Mouse (Mus musculus): ENCODE measurements around the gene Fam122a. TPM values are rescaled to one million over a fixed set of nuclear protein-coding genes. Genes with fewer than 3 reads are reported as not detected.

Fam122a gene
- polyA plus RNA-seq, 1 experiment from 2014 or later = 63.2 TPM

DNA sequence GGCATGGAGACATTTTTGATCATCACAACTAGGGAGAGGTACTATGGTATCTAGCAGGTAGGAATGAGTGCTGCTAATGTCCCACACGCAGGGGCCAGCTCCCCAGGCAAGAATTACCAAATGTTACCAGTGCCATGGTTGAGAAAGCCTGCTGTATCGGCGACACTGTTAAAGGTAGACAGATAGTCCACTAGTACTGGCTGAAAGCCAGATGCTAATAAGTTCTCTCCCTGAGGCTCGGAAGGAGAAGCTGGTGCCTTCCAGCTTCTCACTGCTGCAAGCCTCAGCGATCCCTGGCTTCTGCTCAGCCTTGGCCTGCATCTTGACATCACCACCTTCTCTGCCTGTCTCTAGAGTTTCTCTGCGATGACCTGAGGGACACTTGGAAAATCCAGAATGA is 32.2 kb upstream of the Fam122a start:
- no peaks in the 10 kb centered on the region for H3K36me3 ChIP-seq (replicated peaks)
- H3K4me2 ChIP-seq = no peak overlapping the region
- ATAC-seq (ENCODE audit: low FRiP score) = no peak
- no peak overlapping the region for H3K4me3 ChIP-seq (replicated peaks)
- no peaks in the 10 kb centered on the region for H3K9me3 ChIP-seq
- no peak overlapping the region for H3K9ac ChIP-seq
- no peaks in the 10 kb centered on the region for H3K27me3 ChIP-seq
- WGBS = 93% methylated on average over 6 of the region's 6 CpGs
- H3K4me1 ChIP-seq = peaks cover 12% of the 10 kb centered on the region
- H3K27ac ChIP-seq = no peak overlapping the region

DNA sequence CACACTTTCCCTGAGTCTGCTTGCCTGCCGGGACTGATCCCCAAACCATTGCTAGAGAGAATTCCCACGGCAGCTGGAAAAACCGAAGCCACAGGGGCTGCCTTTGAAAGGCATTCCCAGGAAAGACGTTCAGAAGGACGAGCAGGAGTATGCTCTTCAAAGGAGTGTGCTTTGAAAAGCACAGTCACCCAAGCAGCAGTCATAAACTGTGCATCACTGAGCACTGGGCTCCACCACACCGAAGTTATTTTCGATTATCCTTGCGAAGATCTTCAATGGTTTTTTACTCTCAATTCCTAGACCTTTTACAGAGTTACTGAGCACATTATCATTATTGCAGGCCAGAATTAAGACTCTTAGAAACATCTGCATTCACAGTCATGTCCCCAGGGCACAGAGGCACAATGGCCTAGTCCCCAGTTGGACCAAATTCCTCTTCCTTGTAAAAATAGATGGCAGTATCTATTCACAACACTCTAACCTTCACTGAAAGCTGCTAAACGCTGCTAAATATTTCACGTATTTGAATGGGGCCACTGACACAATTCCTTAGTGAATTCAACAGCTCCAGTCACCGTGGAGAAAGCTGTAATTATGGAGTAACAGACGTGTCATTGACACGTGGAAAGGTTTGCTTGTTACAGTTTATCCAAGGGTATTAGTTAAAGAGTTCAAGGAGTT is 31.1 kb upstream of the Fam122a start:
- 25% methylated on average over 13 of the region's 13 CpGs for WGBS
- no peak overlapping the region for H3K27ac ChIP-seq
- H3K4me2 ChIP-seq = no peak overlapping the region
- H3K27me3 ChIP-seq = no peaks in the 10 kb centered on the region
- H3K4me3 ChIP-seq (replicated peaks) = no peak overlapping the region
- H3K36me3 ChIP-seq (replicated peaks) = no peaks in the 10 kb centered on the region
- no peak overlapping the region for H3K9ac ChIP-seq
- no peaks in the 10 kb centered on the region for H3K9me3 ChIP-seq
- peaks cover 12% of the 10 kb centered on the region for H3K4me1 ChIP-seq
- no peak for ATAC-seq (ENCODE audit: low FRiP score)

DNA sequence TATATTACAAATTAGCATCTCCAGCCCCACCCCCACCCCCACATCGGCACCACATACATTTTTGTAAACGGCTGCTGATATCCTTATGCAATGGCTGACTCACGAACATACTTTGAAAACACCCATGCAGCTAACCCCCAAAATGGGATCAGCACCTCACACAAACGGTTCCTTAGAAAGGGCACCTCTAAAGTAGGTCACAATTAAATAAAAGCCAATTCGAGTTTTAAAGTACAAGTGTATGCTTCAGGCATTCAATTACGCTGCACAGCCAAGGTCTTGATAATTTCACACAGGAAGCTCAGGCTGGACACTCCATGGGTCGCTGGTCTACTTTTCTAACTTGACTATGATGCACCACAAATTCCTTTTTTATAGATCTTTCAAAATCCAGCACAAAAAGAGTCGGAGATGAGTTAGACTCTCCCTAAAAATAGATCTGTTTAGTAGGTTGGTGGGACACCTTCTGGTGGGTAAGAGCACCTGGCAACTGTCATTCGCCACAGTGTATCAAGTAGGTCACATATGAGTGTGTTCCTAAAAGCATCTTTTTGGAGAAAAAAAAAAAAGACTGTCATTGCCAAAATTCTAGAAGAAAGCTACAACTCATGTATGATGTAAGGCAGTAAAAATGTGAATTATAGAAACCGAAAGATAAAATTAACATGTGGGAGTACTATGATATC is 25.7 kb upstream of the Fam122a start:
- Histone ChIP-seq H3K27me3 (no peaks in the 10 kb centered on the region), H3K27ac (no peak overlapping the region), H3K4me1 (peaks cover 1% of the 10 kb centered on the region), H3K4me3 (replicated peaks) (no peak overlapping the region), H3K9ac (no peak overlapping the region), H3K36me3 (replicated peaks) (no peaks in the 10 kb centered on the region), H3K9me3 (no peaks in the 10 kb centered on the region), H3K4me2 (no peak overlapping the region)
- 86% methylated on average over 10 of the region's 10 CpGs for WGBS
- no peak for ATAC-seq (ENCODE audit: low FRiP score)

DNA sequence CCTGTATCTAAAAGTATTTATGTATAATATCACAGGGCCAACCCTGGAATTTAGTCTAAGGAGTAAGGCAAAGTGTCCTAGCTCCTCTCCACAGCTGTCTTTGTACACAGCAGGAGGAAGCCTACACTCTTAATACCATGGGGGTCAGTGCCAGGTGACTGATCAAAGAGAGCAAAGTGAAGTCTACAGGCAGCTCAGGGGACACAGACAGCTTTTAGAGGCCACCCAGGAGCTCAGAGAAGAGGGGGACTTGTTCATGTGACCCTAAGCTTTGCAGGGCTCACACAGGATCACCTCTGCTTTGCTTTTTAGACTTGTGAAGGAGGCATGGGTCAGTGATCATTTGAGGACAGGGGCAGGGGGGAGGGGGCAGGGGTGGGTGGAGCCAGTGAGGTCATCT is 24.4 kb upstream of the Fam122a start:
- H3K27me3 ChIP-seq = no peaks in the 10 kb centered on the region
- no peak overlapping the region for H3K4me2 ChIP-seq

DNA sequence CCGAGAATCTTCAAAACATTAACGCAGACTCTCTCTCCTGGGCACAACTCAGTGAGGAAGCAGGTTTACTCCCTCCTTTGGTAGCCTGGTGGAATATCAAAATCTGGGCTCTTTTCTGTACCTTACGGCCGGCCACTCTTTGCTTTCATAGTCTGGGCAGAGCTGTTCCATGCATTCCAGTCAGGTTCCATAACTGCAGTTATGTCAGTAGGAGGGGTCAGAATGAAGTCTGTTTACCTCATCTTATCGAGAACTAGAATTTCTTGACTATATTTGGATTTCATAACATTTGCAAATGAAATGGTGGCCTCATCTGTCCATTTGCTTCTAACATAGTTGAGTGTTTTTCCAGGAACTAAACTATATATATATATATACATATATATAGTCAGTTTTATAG is 23.3 kb upstream of the Fam122a start:
- WGBS = 85% methylated on average over 5 of the region's 5 CpGs
- H3K4me1 ChIP-seq = no peaks in the 10 kb centered on the region
- H3K36me3 ChIP-seq (replicated peaks) = no peaks in the 10 kb centered on the region
- no peak overlapping the region for H3K27ac ChIP-seq
- no peak overlapping the region for H3K9ac ChIP-seq
- H3K4me3 ChIP-seq (replicated peaks) = no peak overlapping the region
- no peak for ATAC-seq (ENCODE audit: low FRiP score)
- H3K4me2 ChIP-seq = no peak overlapping the region
- no peaks in the 10 kb centered on the region for H3K9me3 ChIP-seq
- no peaks in the 10 kb centered on the region for H3K27me3 ChIP-seq

More for the DNA sequence above, 24.4 kb upstream of the Fam122a start:
- Histone ChIP-seq H3K4me3 (replicated peaks) (no peak overlapping the region), H3K9me3 (no peaks in the 10 kb centered on the region), H3K36me3 (replicated peaks) (no peaks in the 10 kb centered on the region), H3K27ac (no peak overlapping the region), H3K9ac (no peak overlapping the region), H3K4me1 (no peaks in the 10 kb centered on the region)
- no peak for ATAC-seq (ENCODE audit: low FRiP score)

DNA sequence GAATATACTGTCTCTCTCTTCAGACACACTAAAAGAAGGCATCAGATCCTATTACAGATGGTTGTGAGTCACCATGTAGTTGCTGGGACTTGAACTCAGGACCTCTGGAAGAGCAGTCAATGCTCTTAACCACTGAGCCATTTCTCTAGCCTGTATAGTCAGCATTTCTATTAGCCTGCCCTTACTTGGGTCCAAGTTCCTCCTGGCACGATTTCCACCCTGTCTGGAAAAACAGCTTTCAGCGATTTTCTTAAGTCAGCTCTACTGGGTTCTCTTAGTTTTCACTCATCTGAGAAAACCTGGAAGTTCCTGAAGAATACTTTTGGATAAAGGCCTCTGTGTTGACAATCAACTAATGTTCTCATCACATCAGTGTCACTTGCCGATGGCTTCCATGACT is 22.1 kb upstream of the Fam122a start:
- 77% methylated on average over 3 of the region's 3 CpGs for WGBS
- Histone ChIP-seq H3K27ac (no peak overlapping the region), H3K4me1 (no peaks in the 10 kb centered on the region), H3K27me3 (no peaks in the 10 kb centered on the region), H3K36me3 (replicated peaks) (no peaks in the 10 kb centered on the region), H3K9me3 (no peaks in the 10 kb centered on the region), H3K4me3 (replicated peaks) (no peak overlapping the region), H3K4me2 (no peak overlapping the region), H3K9ac (no peak overlapping the region)
- no peak for ATAC-seq (ENCODE audit: low FRiP score)

DNA sequence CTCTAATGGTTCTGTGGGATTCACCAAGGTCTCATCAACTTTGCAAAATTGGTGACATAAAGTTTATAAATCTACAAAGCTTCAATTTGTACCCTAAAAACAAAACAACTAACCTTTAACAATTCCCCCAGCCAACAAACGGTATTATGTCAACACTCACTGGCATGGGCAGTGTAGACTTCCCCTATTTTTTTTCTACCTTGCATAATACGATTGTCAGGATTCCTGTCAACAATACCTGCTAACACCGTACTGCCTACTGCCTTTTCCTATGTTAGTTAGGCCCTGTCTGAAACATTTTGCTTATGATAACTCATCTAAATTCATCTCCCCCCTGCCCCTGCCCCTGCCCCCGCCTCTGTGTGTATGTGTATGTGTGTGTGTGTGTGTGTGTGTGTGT is 16.7 kb upstream of the Fam122a start:
- no peak for ATAC-seq (ENCODE audit: low FRiP score)
- WGBS = 91% methylated on average over 4 of the region's 4 CpGs
- no peaks in the 10 kb centered on the region for H3K36me3 ChIP-seq (replicated peaks)

DNA sequence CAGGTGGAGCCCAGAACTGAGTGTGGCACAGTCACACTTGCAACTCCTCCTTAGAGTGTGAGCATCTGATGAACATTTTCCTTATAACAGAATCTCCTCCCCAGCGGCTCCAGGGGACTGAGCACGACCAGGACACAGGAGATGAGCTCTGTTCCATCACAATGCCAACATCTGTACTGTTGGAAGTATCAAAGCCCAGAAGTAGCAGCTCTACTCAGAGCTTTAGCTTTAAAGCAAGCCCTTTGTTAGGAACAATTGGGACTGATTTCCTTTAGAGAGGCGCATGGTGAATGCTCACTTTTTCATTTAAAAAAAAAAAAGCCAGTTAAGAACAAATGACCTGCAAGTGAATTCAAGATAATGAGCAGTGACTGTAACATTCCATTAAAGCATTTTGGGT is 14.7 kb upstream of the Fam122a start:
- Histone ChIP-seq H3K4me3 (replicated peaks) (no peak overlapping the region), H3K4me2 (no peak overlapping the region), H3K27me3 (no peaks in the 10 kb centered on the region), H3K36me3 (replicated peaks) (no peaks in the 10 kb centered on the region), H3K9me3 (no peaks in the 10 kb centered on the region), H3K4me1 (peaks cover 5% of the 10 kb centered on the region), H3K27ac (no peak overlapping the region), H3K9ac (no peak overlapping the region)
- WGBS = 16% methylated on average over 3 of the region's 3 CpGs
- ATAC-seq (ENCODE audit: low FRiP score) = no peak

More for the DNA sequence above, 16.7 kb upstream of the Fam122a start:
- H3K9ac ChIP-seq = no peak overlapping the region
- H3K27ac ChIP-seq = no peak overlapping the region
- no peaks in the 10 kb centered on the region for H3K9me3 ChIP-seq
- peaks cover 5% of the 10 kb centered on the region for H3K4me1 ChIP-seq
- no peak overlapping the region for H3K4me2 ChIP-seq
- H3K4me3 ChIP-seq (replicated peaks) = no peak overlapping the region
- no peaks in the 10 kb centered on the region for H3K27me3 ChIP-seq

DNA sequence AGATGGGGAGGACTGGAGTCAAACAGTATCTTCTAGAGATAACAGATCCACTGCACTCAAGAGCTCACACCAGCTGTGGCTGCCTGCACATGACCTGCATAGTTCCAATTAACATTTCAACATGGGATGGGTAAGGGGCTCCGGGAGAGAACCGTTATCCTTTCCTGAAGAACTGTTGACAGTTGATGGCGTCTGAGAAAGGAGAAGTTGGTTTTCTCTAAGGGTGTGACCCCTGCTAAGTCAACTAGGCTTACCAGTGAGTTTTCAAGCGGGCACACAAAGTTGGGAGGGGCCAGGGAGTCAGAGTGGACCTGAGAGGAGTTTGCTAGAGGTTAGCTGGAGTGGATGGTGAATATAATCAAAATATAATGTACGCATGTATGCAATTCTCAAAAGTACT is 13.1 kb upstream of the Fam122a start:
- Histone ChIP-seq H3K4me2 (no peak overlapping the region), H3K27me3 (no peaks in the 10 kb centered on the region), H3K27ac (no peak overlapping the region), H3K36me3 (replicated peaks) (no peaks in the 10 kb centered on the region), H3K9me3 (no peaks in the 10 kb centered on the region), H3K9ac (no peak overlapping the region), H3K4me3 (replicated peaks) (no peak overlapping the region), H3K4me1 (peaks cover 7% of the 10 kb centered on the region)
- WGBS = 78% methylated on average over 5 of the region's 5 CpGs
- ATAC-seq (ENCODE audit: low FRiP score) = no peak

DNA sequence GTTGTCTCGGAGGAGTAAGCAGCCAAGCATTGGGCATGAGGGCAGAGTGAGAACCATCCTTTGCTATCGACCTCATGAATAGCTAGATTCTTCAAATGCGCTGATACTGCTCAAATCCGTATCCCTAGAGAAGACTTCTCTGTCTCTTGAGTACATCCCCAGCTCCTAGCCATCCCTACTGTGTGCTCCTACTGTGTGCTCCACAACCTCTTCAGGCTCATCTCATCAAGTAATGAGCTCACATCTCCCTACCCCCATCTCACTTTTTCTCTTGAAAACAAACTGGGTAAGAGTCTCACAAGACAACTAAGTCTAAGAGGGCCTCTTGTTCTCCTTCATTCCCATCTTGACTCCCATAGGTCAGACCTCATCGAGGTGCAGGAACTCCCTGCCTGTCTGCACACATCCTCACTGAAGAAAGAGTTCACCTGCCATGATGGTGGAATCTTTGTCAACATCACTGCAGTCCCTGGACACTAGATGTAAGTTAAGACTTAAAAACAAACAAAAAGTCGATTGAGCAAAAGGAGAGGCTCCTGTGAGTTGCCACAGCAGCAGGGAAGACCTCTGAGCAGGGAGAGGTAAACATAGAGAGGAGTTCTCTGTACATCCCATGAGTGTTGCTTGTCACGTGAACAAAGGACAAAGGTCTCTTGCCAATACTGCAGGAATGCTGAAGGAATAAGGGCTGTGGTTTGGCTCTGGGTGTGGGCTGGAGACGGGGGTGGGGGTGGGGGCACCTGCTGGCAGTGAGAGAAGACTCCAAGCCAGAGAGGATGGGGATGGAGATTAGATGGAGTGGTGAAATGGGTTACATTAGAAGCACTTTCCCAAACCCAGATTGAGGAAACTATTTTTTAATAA is 9.5 kb upstream of the Fam122a start:
- ATAC-seq (ENCODE audit: low FRiP score) = no peak
- no peak overlapping the region for H3K4me3 ChIP-seq (replicated peaks)
- no peaks in the 10 kb centered on the region for H3K9me3 ChIP-seq
- H3K4me1 ChIP-seq = peaks cover 14% of the 10 kb centered on the region
- no peak overlapping the region for H3K27ac ChIP-seq
- H3K9ac ChIP-seq = no peak overlapping the region
- 78% methylated on average over 8 of the region's 8 CpGs for WGBS
- H3K36me3 ChIP-seq (replicated peaks) = no peaks in the 10 kb centered on the region
- H3K27me3 ChIP-seq = no peaks in the 10 kb centered on the region
- H3K4me2 ChIP-seq = no peak overlapping the region

DNA sequence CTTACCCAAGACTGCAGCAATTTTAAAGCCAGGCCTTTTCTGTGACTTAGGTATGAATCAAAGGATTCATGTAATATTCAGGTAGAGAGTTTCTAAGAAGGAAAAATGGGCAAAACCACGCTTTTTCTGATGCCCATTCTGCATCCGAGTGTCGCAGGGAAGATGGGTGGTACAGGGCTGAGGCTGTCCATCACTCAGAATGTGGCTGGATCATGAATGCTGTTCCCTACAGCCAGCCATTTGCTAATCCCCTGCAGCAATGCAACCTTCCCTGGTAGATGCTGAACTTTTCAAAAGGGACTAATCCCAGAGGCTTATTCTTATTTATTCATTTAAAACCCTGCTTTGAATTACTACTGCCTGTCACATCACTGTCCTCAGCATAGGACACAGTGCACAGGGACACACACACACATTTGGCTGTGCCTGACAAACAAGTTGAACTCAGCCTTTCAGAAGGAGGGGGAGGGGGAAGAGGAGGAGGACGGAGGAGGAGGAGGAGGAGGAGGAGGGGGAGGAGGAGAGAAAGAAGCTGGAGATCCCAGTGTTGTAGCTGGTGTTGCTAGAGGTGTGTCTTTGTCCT is 7.5 kb upstream of the Fam122a start:
- Histone ChIP-seq H3K4me1 (peaks cover 13% of the 10 kb centered on the region), H3K9me3 (no peaks in the 10 kb centered on the region), H3K4me3 (replicated peaks) (no peak overlapping the region), H3K27ac (0 out of 2 replicates have a peak overlapping the region, but pooled peaks have one; percentile 0), H3K27me3 (no peaks in the 10 kb centered on the region), H3K9ac (no peak overlapping the region), H3K4me2 (no peak overlapping the region), H3K36me3 (replicated peaks) (no peaks in the 10 kb centered on the region)
- ATAC-seq (ENCODE audit: low FRiP score) = no peak
- WGBS = 12% methylated on average over 4 of the region's 4 CpGs

DNA sequence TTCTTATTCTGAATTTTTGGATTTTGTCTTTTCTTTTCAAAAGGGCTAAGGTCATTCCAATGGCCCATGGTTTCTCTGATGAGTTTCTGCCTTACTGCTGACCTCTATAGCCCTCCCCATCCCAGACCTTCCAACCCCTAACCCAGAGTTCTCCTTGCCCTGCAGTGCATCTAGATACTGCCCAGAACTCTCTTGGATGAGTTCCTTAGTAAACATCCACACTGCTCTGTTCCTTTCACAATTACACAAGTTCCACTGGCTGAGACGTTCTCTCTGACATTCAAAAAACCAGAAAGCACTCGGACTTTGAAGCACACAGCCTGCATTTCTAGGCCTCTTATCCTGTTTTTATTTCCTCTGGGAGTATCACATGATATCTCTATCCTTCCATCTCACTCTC is 3.8 kb upstream of the Fam122a start:
- WGBS = 71% methylated on average over 2 of the region's 2 CpGs
- H3K4me1 ChIP-seq = peaks cover 26% of the 10 kb centered on the region
- ATAC-seq (ENCODE audit: low FRiP score) = no peak
- H3K9ac ChIP-seq = no peak overlapping the region
- no peaks in the 10 kb centered on the region for H3K9me3 ChIP-seq
- no peak overlapping the region for H3K4me2 ChIP-seq
- no peak overlapping the region for H3K27ac ChIP-seq
- no peak overlapping the region for H3K4me3 ChIP-seq (replicated peaks)
- H3K36me3 ChIP-seq (replicated peaks) = no peaks in the 10 kb centered on the region
- H3K27me3 ChIP-seq = no peaks in the 10 kb centered on the region

Measured in forebrain, embryonic 12.5 days (tissue).